Mouse (Mus musculus) megakaryocyte, embryonic 14.5 days (primary cell): ENCODE data around the gene Tpst2.

Source experiments
- FLI1 ChIP-seq: IDR thresholded peaks from 2 replicates; pipeline ENCODE4 v1.6.1; 2012; ENCODE audit warnings: low read length, inconsistent platforms, mixed read lengths
- GATA1 ChIP-seq: IDR thresholded peaks from 3 replicates; pipeline ENCODE4 v1.6.1; 2012; ENCODE audit warnings: mixed read lengths, low read length, inconsistent platforms, borderline replicate concordance

GRCm38 (mm10) chr5:112295162-112295561, 18.7 kb downstream of the Tpst2 start:
- TF ChIP-seq GATA1: no peak
- TF ChIP-seq FLI1: no peak
